Mouse (Mus musculus) liver (tissue): ENCODE measurements around the gene Larp4.

Source experiments
- DNase-seq: peaks from one replicate; pipeline ENCODE4 v3.0.0-alpha.2; 2020; ENCODE audit warnings: mixed read lengths

Gene Larp4

DNA sequence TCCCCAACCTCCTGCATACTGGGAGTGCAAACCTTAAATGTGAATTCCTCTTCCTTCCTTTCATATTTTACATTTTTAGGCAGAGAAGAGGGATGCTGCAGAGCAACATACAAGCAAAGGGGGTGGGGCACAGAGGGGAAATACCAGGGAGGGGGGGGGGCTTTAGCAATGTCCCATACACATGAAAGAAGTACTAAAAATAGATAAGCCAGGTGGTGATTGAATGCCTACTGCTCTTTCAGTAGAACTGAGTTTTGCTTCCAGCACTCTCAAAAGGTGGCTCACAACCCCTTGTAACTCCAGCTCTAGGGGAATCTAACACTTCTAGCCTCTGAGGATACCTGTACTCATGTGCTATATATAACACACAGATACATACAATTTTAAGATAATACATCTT is 36.3 kb downstream of the Larp4 start:
- DNase-seq, result no peak

DNA sequence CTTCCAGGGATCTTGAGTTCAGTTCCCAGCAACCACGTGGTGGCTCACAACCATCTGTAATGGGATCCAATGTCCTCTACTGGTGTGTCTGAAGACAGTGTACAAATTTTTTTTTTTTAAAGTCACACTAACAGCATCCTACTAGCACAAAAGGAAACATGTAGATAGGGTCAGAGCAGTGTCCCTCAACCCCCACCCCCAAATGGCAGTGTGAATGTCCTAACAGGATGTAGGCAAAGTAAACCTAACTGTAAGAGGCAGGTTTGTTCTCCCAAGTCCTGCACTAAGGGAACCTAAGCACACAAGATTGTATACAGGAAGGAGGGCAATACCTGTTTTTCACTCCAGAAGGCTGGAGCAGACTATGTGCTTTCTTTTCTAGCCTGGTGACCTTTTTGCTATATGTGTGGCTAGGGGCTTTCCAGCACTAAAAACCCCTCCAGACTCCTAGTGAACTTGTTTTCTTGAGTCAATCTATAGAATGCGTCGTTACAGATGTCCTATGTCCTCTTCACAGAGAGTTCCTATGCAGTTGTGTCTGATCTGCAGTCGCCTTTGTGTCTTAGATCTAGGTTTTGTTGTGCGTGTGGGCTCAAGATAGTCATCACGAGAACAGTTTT is 48.5 kb downstream of the Larp4 start:
- DNase-seq, result no peak

- DNase-seq, result no peak
Observed at GRCm38 (mm10) chr15:100021175-100021574, 51.3 kb downstream of the Larp4 start.

- peak; percentile 31 for DNase-seq
Observed at GRCm38 (mm10) chr15:100022923-100023322, 53.1 kb downstream of the Larp4 start.

GRCm38 (mm10) chr15:100025076-100025834 is 55.4 kb downstream of the Larp4 start:
- DNase-seq, result peak; percentile 41

- no peak for DNase-seq
Observed at GRCm38 (mm10) chr15:100028133-100028532, 58.3 kb downstream of the Larp4 start.

- DNase-seq, result no peak
Observed at GRCm38 (mm10) chr15:100029497-100029896, 59.6 kb downstream of the Larp4 start.

- DNase-seq, result no peak
Observed at GRCm38 (mm10) chr15:100029900-100030299, 60.0 kb downstream of the Larp4 start.

DNA sequence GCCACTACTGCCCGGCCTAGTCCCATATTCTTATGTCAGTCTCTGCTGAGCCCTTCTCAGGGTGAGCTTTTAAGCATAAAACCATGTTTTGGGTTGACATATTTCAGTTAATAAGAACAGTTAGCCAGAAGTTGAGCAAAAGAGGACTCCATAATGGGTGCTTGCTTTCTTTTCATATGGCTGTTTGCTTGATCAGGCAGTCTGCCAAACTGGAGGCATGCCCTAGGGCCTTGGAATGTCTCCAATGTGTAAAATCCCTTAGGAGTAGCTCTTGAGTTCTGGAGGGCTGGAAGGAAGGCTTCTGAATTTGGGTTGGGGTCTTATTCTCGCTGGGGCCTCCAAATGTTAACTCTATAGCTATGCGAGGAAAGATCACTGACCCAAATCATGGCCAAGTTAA is 62.7 kb downstream of the Larp4 start:
- DNase-seq, result no peak

DNA sequence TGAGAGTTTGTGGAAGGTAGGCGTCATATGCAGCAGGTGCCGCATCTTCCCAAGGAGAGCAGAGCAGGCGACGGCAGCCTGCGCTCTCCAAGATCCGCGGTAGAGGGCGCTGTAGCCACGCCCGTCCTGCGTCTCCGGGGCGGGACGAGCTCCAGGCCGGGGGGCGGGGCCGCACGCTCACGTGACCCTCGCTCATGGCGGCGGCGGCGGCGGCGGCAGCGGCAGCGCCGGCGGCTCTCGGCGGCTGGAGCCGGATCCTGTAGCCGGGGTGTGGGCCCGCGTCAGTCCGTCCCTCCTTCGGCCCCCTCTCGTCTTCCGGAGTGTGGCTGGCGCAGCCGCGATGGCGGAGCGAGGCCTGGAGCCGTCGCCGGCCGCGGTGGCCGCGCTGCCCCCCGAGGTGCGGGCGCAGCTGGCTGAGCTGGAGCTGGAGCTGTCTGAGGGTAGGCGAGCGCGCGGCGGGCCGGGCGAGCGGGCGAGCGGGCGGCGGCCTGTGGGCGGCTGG is 68.7 kb downstream of the Larp4 start, which contains the start of gene Dip2b:
Dip2b (plus strand) TSS at position 195 of the 502 bp plus-strand sequence.
- DNase-seq, result peak; percentile 96

GRCm38 (mm10) chr15:100039001-100039701 is 69.3 kb downstream of the Larp4 start:
- peak; percentile 39 for DNase-seq

DNA sequence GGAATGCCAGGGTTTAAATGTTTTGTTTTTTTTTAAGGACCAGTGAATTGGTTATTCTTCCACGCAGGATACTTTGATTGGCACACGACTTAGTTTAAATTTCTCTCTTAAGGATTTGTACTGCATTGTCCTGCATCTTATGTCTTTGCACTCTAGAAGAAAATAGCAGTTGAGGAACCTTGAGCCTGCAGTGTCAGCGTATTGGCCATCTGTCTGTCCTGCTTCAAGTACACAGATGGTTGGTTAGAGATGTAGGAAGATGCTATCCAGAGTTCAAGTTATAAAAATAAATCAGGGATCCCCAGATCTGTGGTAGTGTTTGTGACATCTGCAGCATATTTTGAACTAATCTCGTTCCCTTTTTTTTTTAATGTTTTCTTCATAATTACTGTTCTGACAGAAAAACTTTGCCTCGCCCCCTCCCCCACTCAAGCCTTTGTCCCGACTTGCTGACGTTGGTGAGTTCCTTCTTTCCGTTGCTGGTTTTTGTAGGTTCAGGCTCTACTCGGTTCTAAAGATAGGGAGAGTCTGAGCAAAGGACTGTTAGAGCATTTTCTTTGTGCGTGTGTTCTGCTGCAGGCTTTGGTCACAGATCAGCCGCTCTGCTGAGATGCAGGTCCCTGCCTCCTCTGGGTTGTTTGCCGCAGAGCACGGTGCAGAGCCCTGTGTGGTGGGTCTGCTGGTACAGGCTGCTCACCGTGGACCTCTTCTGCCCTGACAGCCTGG is 70.8 kb downstream of the Larp4 start:
- DNase-seq, result no peak

GRCm38 (mm10) chr15:100041267-100042047 is 71.6 kb downstream of the Larp4 start:
- no peak for DNase-seq

GRCm38 (mm10) chr15:100042048-100042400 is 72.2 kb downstream of the Larp4 start:
- no peak for DNase-seq

DNA sequence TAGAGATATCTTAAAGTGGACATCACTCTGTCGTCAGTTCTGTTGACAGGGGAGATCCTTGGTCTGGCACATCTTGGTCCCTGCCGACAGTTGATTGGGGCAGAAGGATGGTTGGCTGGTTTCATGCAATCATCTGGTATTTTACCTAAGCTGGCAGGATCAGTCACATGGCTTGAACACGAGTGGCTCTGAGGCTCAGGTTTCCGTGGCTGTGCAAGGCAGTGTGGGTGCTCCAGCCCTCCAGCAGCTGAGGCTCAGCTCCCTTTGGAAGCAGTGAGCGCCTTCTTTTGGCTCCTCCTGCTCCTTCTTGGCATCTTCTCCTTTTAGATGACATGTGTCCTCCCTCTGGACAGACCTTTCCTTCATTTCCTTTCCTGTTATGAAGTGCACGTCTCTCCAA is 75.7 kb downstream of the Larp4 start:
- DNase-seq, result no peak

GRCm38 (mm10) chr15:100049496-100050087 is 79.7 kb downstream of the Larp4 start:
- no peak for DNase-seq

DNA sequence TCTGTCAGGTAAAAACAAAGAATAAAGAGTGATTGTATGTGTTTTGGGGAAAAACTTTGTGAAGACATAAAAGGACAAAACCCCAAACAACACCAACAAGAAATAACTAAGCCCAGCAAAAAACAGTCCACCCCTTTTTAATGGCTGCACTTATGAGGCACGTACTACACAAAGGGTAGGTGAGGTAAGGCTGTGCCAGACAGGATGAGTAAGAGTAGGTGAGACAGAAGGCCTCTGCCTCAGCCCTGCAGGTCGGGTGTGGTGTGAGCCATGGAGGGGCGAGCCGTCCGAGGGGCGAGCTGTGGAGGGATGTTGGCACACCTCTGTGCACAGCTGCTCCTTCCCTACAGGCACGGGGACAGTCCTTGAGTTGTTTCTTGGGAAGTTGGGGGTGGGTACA is 81.1 kb downstream of the Larp4 start:
- DNase-seq, result no peak

DNA sequence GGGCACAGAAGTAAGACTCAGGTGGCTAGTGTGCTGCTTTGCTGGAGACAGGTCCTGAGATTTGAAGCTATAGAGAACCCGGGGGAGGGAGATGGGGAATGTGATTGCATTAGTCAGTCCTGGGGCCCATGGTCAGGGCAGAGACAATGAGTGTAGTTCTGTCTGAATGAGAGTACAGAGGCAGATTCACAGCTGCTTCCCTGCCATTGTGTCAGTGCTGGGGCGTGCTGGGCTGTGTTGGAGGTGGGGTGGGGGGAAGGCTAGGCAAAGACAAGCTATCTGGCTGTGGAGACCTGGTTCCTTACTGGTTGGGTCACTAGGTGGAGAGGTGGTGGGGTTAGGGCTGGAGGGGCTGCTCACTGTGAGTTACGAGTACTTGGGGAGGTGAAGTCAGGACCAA is 82.9 kb downstream of the Larp4 start:
- DNase-seq, result no peak

GRCm38 (mm10) chr15:100056397-100056908 is 86.6 kb downstream of the Larp4 start:
- no peak for DNase-seq

- no peak for DNase-seq
Observed at GRCm38 (mm10) chr15:100057698-100058097, 87.8 kb downstream of the Larp4 start.

- peak; percentile 40 for DNase-seq
Observed at GRCm38 (mm10) chr15:100058143-100058542, 88.3 kb downstream of the Larp4 start.

- DNase-seq, result no peak
Observed at GRCm38 (mm10) chr15:100058912-100059311, 89.0 kb downstream of the Larp4 start.
